Mouse (Mus musculus): ENCODE measurements around the gene Ttc27. TPM values are rescaled to one million over a fixed set of nuclear protein-coding genes. Genes with fewer than 3 reads are reported as not detected.

Gene Ttc27
- polyA plus RNA-seq, 1 experiment from 2014 or later = 31.2 TPM

DNA sequence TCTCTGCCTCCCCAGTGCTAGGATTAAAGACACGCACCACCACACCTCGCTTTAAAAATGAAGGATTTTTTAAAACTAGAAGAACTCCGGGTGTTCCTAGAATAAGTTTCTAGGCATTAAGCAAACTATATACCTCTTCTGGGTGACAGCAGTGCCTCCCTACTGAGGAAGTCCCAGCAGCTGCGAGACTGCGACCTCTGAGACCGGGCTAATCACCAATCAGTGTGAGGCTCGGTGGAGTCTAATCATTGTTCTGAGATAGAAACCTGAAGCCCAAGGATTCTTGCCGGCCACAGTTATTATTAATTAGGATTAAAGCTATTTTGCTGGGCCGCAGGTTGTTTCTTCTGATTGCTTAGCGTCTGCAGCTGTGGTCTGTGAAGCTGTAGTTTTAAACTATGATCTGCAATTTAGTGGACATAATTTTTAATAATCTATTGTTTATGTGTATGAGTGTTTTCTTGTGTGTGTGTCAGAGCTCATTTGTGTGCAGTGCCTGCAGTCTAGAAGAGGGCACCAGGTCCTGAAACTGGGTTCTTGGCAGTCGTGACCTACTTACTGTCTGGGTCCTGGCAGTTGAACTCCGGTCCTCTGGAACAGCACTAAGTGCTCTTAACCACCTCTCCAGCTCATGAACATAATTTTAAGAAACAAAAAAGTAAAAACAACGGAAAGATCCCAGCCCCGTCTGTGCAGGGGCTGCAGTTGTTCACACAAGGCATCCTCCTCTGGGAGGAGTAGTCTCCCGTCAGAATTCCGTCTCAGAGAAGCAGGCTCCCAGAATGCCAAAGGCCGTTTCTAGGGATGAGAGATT, 142.9 kb downstream of the Ttc27 start:
- Histone ChIP-seq H3K4me3 (no peak overlapping the region), H3K9me3 (replicated peaks) (no peaks in the 10 kb centered on the region), H3K27ac (no peak overlapping the region), H3K4me1 (peaks cover 13% of the 10 kb centered on the region), H3K36me3 (no peaks in the 10 kb centered on the region), H3K27me3 (ENCODE audit: low read depth, poor library complexity, severe bottlenecking) (no peaks in the 10 kb centered on the region)
- 79% methylated on average over 17 of the region's 17 CpGs for WGBS
- no peak for DNase-seq (ENCODE audit: low spot score)

DNA sequence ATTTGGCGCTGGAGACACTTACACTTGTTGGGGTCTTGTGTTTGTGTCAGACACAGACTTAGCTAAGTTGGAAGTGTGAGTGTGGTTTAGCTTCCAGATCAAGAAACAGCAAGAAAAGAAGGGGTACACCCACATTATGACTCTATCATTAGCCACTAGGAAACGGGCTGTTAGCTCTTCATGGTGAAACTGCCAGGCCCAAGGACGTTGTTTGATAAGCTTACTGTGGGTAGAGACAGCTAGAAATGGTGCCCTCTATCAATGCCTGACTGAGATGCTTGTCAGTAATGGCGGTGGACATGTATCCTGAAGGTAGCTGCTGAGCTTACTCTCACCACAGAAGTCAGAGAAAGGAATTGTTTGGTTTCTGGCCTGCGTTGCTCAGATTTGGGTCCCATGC, 146.3 kb downstream of the Ttc27 start:
- WGBS = 91% methylated on average over 5 of the region's 5 CpGs
- Histone ChIP-seq H3K4me3 (no peak overlapping the region), H3K9me3 (replicated peaks) (no peaks in the 10 kb centered on the region), H3K27ac (no peak overlapping the region), H3K4me1 (peaks cover 37% of the 10 kb centered on the region), H3K36me3 (no peaks in the 10 kb centered on the region), H3K27me3 (ENCODE audit: low read depth, poor library complexity, severe bottlenecking) (no peaks in the 10 kb centered on the region)
- no peak for DNase-seq (ENCODE audit: low spot score)

DNA sequence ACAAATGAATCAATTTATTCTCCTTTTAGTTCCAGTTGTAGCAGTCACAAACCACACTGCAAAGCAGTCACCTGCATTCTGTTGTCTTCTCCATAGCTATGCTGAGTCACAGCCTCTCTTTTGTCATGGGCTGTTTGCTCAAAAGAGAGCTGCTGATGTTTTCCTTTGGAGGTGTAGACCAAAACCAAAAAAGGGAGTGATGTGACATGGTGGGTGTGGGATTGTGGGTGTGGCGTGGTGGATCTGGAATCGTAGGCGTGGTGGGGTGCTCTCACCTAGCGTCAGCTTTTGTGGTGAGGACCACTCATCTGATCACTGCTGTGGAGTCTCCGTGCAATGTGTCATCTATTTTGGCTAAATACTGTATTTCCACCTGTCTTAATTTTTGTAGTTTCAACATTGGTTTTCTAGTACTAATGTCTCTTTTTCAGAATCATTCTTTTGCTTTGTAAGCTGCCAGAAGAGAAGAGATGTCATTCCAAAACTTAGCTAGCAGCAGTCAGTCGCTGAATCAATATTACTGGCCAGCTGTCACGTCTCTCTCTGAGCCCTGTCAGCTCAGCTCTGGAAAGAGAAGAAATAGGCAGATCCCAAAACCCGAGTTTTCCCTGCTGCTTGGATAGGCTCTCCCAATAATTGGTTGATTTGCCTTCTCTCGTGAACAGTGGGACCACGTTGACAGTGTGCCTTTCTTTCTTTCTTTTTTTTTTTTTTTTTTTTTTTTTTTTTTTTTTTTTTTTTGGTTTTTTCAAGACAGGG, 147.4 kb downstream of the Ttc27 start:
- DNase-seq (ENCODE audit: low spot score) = no peak
- Histone ChIP-seq H3K4me3 (no peak overlapping the region), H3K9me3 (replicated peaks) (no peaks in the 10 kb centered on the region), H3K36me3 (no peaks in the 10 kb centered on the region), H3K4me1 (peaks cover 48% of the 10 kb centered on the region), H3K27ac (no peak overlapping the region), H3K27me3 (ENCODE audit: low read depth, poor library complexity, severe bottlenecking) (no peaks in the 10 kb centered on the region)
- WGBS = 95% methylated on average over 10 of the region's 10 CpGs

DNA sequence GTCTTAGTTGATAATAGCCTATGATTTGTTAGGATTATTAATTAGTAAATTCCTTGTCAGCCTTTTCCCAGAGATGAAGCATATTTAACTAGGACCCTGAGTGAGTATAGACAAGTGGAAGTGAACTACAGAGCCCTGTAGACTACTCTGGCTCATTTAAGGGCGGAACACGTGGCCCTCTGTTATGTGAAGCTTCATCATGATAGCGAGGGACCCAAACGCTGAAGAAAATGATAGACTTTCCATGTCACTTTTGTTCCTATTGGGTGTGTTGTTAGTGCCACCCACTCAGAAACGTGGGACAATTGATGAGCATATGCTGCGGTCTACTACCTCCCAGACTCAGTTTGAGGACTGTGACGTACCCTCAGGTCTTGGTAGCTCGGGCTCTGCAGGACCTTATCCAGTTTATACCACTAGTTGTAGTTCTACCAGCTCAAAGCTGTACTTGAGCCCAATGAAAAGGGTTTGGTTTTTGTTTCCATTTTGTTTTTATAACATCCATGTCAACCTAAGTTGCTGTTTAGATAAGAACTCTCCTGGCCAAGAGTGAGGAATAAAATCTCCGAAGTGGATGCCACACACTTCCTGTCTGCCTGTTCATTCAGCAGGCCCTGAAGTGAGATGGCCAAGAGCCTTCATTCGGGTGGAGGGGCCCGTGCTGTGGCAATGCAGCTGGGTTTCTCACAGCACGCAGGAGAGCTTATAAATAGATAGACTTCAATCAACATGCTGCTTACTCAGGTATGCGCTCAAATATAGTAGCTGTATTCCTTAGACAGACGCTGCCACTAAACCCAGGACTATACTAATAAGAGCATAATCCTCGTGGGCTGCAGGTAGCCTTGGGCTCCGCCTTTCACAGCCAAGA, 148.4 kb downstream of the Ttc27 start:
- Histone ChIP-seq H3K4me3 (no peak overlapping the region), H3K4me1 (peaks cover 55% of the 10 kb centered on the region), H3K27me3 (ENCODE audit: low read depth, poor library complexity, severe bottlenecking) (no peaks in the 10 kb centered on the region), H3K36me3 (no peaks in the 10 kb centered on the region), H3K27ac (no peak overlapping the region), H3K9me3 (replicated peaks) (no peaks in the 10 kb centered on the region)
- WGBS = 93% methylated on average over 16 of the region's 16 CpGs
- DNase-seq (ENCODE audit: low spot score) = no peak

DNA sequence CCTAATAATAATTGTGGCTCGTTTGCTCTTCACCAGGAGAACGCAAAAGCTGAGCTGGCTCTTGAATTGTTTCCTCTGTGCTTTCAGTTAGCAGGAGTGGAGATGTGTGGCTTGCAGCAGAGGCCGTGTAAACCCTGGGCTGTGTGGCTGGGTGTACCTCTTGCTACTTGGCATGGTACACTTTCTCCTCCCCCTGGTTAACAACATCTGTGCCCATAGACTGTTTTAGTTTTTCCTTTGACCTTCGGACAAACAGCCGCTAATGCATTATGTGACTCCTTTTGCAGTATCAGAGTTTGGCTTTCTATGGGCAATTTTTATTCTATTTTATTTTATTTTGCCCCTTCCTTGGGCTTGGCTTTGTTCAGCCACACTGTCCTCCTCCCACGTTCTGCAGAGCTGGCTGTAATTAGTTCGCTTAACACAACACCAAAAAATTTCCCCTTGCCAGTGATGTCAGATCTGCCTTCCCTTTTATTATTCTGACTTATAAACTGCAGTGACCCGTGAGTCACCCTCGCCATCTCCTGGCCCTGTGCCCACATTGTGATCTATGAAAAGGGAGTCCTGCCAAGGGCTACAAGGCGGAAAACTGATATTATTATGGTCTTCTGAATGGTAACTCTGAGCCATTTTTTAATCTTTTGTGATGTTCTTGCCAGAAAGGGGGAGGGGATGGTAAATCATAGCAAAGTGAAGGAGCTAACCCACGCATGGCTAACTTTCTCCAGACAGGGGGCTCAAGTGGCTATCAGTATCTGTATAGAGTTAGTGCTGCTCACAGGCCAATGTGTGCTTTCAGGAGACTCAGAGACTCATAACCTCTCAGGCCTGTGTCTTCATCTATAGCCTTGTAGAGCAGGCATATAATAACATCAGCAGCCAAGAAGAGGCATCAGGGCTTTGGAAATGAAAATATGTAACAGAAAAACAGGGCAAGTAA, 149.3 kb downstream of the Ttc27 start:
- Histone ChIP-seq H3K9me3 (replicated peaks) (no peaks in the 10 kb centered on the region), H3K4me1 (peaks cover 55% of the 10 kb centered on the region), H3K36me3 (no peaks in the 10 kb centered on the region), H3K27me3 (ENCODE audit: low read depth, poor library complexity, severe bottlenecking) (no peaks in the 10 kb centered on the region), H3K4me3 (no peak overlapping the region), H3K27ac (0 out of 2 replicates have a peak overlapping the region, but pooled peaks have one; percentile 12)
- 76% methylated on average over 11 of the region's 11 CpGs for WGBS
- no peak for DNase-seq (ENCODE audit: low spot score)

DNA sequence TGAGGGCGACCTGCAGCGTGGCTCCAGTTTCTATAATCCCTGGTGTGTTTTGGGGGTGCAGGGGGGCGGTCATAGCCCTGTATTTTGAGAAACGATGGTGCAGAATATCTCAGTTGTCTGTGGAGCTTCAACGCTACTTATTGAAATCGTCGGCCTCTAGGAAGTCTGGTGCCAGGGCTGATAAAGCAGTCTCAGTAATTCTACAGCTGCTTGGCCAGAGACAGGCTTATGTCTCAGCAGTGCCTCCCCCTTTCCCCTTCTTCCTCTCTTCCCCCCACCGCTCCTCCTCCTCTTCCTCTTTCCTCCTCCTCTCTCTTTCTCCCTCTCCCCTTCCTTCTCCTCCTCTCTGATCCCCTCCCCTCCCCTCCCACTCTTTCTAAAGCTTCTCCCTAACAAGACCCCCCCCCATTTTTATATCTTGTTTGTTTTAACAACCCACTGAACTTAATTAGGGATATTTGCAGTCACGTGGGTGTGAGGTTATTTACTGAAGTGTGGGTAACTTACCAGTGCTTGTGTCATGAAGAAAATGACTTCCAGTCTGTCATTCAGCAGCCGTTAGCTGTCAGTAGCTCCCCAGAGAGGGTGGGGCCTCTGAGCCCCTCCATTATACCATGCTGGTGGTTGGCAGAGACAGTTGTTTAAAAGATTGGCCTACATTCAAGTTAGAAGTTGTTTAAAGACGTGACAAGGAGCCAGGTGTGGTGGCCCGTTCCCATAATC, 150.8 kb downstream of the Ttc27 start:
- no peaks in the 10 kb centered on the region for H3K9me3 ChIP-seq (replicated peaks)
- H3K27me3 ChIP-seq (ENCODE audit: low read depth, poor library complexity, severe bottlenecking) = no peaks in the 10 kb centered on the region
- no peak overlapping the region for H3K4me3 ChIP-seq
- H3K4me1 ChIP-seq = peaks cover 53% of the 10 kb centered on the region
- no peaks in the 10 kb centered on the region for H3K36me3 ChIP-seq
- DNase-seq (ENCODE audit: low spot score) = no peak
- peak overlapping the region; percentile 39; the same call in 1 of the 2 replicates for H3K27ac ChIP-seq
- WGBS = 70% methylated on average over 12 of the region's 12 CpGs

DNA sequence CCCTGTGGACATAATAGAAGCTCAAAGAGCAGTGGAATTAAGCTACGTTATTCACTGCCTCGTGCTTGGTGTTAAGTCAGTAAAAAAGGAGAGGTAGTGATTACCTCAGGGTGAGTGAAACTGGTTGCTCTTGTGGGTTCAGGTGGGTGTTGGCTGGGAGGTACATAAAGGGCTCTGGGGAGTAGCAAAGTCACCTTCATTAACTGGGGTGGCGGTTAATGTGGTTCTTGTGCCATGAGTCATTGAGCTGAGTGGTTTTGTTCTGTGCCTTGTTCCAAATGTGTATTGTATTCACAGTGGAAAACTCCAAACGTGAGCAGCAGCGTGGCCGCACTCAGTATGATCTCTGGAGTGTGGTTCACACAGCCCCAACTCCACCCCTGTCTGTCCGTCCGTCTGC, 152.0 kb downstream of the Ttc27 start:
- 86% methylated on average over 8 of the region's 8 CpGs for WGBS
- Histone ChIP-seq H3K4me3 (no peak overlapping the region), H3K9me3 (replicated peaks) (no peaks in the 10 kb centered on the region), H3K36me3 (no peaks in the 10 kb centered on the region), H3K27me3 (ENCODE audit: low read depth, poor library complexity, severe bottlenecking) (no peaks in the 10 kb centered on the region), H3K27ac (0 out of 2 replicates have a peak overlapping the region, but pooled peaks have one; percentile 16), H3K4me1 (peaks cover 53% of the 10 kb centered on the region)
- no peak for DNase-seq (ENCODE audit: low spot score)

DNA sequence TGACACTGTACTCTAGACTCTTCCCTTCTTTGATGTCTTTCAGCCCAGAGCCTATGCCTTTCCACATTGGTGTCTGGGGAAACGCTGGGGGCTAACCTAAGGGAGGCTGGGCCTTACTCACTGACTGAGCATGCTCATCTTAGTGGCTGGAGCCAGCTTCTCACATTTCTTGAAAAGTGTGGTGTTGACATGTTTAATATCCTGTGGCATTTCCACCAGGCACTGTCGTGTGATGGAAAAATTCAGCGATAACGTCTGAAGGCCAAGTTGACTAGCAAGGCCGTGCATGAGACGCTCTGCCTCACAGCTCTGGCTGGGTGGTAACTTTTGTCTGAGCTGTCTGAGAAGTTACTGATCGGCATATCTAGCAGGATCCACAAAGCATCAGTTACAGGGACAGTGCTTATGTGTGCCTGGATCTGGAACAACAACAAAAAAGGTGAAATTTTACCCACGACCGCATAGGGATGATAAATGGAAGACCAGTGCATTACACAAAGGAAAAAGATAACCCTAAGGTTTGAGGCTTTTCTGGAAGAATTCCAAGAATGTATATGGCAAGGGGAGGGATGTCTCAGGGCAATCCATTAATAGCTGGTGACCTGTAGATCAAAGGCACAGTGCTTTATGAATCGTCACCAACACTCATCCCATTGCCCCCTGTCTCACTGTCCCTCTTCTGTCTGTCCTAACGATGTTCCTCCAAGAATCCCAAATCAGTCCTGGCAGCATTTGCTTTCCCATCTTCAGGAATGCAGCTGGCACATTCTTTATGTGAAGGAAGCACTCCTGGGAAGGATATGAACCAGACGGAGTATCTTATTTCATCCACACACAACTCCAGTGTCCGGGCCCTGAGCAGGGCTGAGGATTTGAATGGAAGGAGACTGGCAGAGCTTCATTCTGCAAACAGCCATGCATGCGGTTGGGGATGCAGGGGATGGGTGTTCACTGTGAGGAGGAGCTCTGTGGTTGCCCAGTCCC, 152.9 kb downstream of the Ttc27 start:
- Histone ChIP-seq H3K36me3 (no peaks in the 10 kb centered on the region), H3K4me3 (no peak overlapping the region), H3K9me3 (replicated peaks) (no peaks in the 10 kb centered on the region), H3K27me3 (ENCODE audit: low read depth, poor library complexity, severe bottlenecking) (no peaks in the 10 kb centered on the region), H3K4me1 (peaks cover 53% of the 10 kb centered on the region), H3K27ac (0 out of 2 replicates have a peak overlapping the region, but pooled peaks have one; percentile 7)
- DNase-seq (ENCODE audit: low spot score) = no peak
- WGBS = 49% methylated on average over 14 of the region's 14 CpGs

DNA sequence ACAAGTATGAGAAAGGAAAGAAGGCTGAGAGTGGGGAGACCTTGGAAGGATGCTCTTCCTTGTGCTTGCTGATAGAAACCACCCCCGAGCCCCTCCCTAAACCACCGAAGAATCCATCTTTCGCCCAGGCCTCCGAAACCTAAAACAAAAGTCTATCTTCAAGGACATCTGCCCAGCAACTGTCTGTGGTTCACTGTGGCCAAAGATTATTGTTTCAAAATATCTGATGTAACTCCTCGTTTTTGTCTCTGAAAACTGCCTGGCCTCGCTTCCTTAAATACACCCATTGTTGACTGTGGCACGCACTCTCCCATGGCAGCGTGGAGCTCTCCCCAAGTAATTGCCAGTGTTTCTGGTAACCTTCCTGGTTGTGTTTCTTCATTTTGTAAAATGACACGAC, 155.0 kb downstream of the Ttc27 start:
- WGBS = 88% methylated on average over 9 of the region's 9 CpGs
- DNase-seq (ENCODE audit: low spot score) = no peak
- H3K9me3 ChIP-seq (replicated peaks) = no peaks in the 10 kb centered on the region
- peaks cover 38% of the 10 kb centered on the region for H3K4me1 ChIP-seq
- H3K27me3 ChIP-seq (ENCODE audit: low read depth, poor library complexity, severe bottlenecking) = no peaks in the 10 kb centered on the region
- H3K4me3 ChIP-seq = no peak overlapping the region
- H3K27ac ChIP-seq = no peak overlapping the region
- H3K36me3 ChIP-seq = no peaks in the 10 kb centered on the region

DNA sequence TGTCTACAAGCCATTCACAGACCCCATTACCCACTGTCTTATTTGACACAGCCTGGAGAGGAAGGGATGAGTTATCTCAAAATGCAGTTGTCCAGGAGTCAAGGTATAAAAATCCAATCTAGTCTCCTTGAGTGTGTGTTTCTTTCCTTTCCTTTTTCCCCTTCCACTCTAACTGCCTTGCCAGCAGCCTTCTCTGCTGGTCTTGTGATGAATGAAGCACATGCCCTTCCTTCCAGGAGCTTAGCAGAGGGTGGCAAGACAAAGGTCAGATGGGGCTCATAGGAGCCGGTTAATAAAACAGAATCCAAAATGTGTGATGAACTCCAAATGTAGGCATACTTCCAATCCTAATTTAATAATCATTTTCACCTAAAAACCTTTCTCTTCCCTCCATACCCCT, 156.2 kb downstream of the Ttc27 start:
- Histone ChIP-seq H3K4me1 (peaks cover 26% of the 10 kb centered on the region), H3K27ac (no peak overlapping the region), H3K36me3 (no peaks in the 10 kb centered on the region), H3K4me3 (no peak overlapping the region), H3K27me3 (ENCODE audit: low read depth, poor library complexity, severe bottlenecking) (no peaks in the 10 kb centered on the region), H3K9me3 (replicated peaks) (no peaks in the 10 kb centered on the region)
- no peak for DNase-seq (ENCODE audit: low spot score)
- 89% methylated on average over 1 of the region's 1 CpGs for WGBS
